Mouse (Mus musculus) midbrain, postnatal 0 days (tissue): Measurements from ENCODE around the gene Fbxw7. TPM values are rescaled to one million over a fixed set of nuclear protein-coding genes. Genes with fewer than 3 reads are reported as not detected.

Experiments
- ATAC-seq: fragments of 200-750 bp; cut with Nextera tagmentation; 2 replicates; pipeline ENCODE4 v1.8.0; 2017; ENCODE audit warnings: moderate number of reproducible peaks, mild to moderate bottlenecking, moderate TSS enrichment, moderate library complexity; ENCODE audit not compliant: low FRiP score
- DNase-seq: peaks from one replicate; pipeline ENCODE4 v3.0.0-alpha.2; 2015; ENCODE audit warnings: low spot score
- H3K27ac ChIP-seq: fragments of 300-500 bp; sonication (generic); 2 replicates; pipeline ENCODE4 v1.5.1; 2014; ENCODE audit warnings: low read depth, mild to moderate bottlenecking, low read length, mixed read lengths
- H3K27me3 ChIP-seq: fragments of 300-500 bp; sonication (generic); 2 replicates; pipeline ENCODE4 v1.6.1; 2014; ENCODE audit warnings: low read length, control low read depth, mixed read lengths; ENCODE audit not compliant: insufficient read depth
- H3K36me3 ChIP-seq: fragments of 300-500 bp; sonication (generic); 2 replicates; pipeline ENCODE4 v1.6.1; 2014; ENCODE audit warnings: low read length, control low read depth, mixed read lengths; ENCODE audit not compliant: insufficient read depth
- H3K4me1 ChIP-seq: fragments of 300-500 bp; sonication (generic); 2 replicates; pipeline ENCODE4 v1.6.1; 2014; ENCODE audit warnings: mild to moderate bottlenecking, control low read depth, antibody characterized with exemption, low read length, mixed read lengths; ENCODE audit not compliant: insufficient read depth
- H3K4me2 ChIP-seq: fragments of 300-500 bp; sonication (generic); 2 replicates; pipeline ENCODE4 v1.6.1; 2014; ENCODE audit warnings: low read depth, mild to moderate bottlenecking, low read length, mixed read lengths; ENCODE audit not compliant: poor library complexity, severe bottlenecking
- H3K4me3 ChIP-seq: fragments of 300-500 bp; sonication (generic); 2 replicates; pipeline ENCODE4 v1.5.1; 2014; ENCODE audit warnings: low read depth, mild to moderate bottlenecking, low read length, moderate library complexity
- H3K9ac ChIP-seq: fragments of 300-500 bp; sonication (generic); replicated peaks from 2 replicates; pipeline ENCODE4 v1.6.1; 2014; ENCODE audit warnings: mild to moderate bottlenecking, low read length, moderate library complexity, mixed read lengths; ENCODE audit not compliant: poor library complexity, severe bottlenecking
- H3K9me3 ChIP-seq: fragments of 300-500 bp; sonication (generic); 2 replicates; pipeline ENCODE4 v1.6.1; 2016; ENCODE audit warnings: low read length, control low read depth
- CTCF ChIP-seq: IDR thresholded peaks from 2 replicates; pipeline ENCODE4 v1.5.1; 2016; ENCODE audit warnings: antibody characterized with exemption, mild to moderate bottlenecking
- WGBS: fragments of 180-500 bp; shearing (Covaris S2); extraction: QIAGEN DNeasy Blood & Tissue Kit; methylation state at CpG from one replicate; pipeline ENCODE4 v1.1.7; 2014; 5-methylcytosine and 5-hydroxymethylcytosine counted together
- polyA plus RNA-seq: library from polyadenylated mRNA; unstranded; fragments of >200 nt; fragmentation: Nextera tagmentation; extraction: Ambion mirVana; gene quantifications from 2 replicates; pipeline ENCODE4 v1.2.1, GENCODE M21; 2015
- total RNA-seq: library from RNA; depleted of rRNA; stranded (reverse); fragments of >200 nt; gene quantifications from 2 replicates; pipeline ENCODE4 v1.2.3, GENCODE M21; 2014

Fbxw7 gene
- total and polyA plus RNA-seq, 2 experiments from 2014 or later = 34.4 to 46.9 TPM

GRCm38 (mm10) chr3:84926140-84926539 is 111.1 kb downstream of the Fbxw7 start:
- no peak for ATAC-seq
- Histone ChIP-seq H3K27me3 (no peaks in the 10 kb centered on the region), H3K27ac (no peak overlapping the region), H3K4me1 (no peaks in the 10 kb centered on the region), H3K9me3 (no peaks in the 10 kb centered on the region), H3K4me3 (no peak overlapping the region), H3K36me3 (no peaks in the 10 kb centered on the region), H3K9ac (no peak overlapping the region), H3K4me2 (no peak overlapping the region)
- TF ChIP-seq CTCF = no peak
- WGBS = 88% methylated on average over 5 of the region's 5 CpGs
- DNase-seq = no peak

- no peak for TF ChIP-seq CTCF
- ATAC-seq (no peak), DNase-seq (no peak)
- no peak overlapping the region for H3K4me3 ChIP-seq
- no peak overlapping the region for H3K4me2 ChIP-seq
- no peak overlapping the region for H3K27ac ChIP-seq
- WGBS = 85% methylated on average over 8 of the region's 8 CpGs
- H3K36me3 ChIP-seq = no peaks in the 10 kb centered on the region
- H3K4me1 ChIP-seq = no peaks in the 10 kb centered on the region
- H3K9me3 ChIP-seq = no peaks in the 10 kb centered on the region
- no peaks in the 10 kb centered on the region for H3K27me3 ChIP-seq
- no peak overlapping the region for H3K9ac ChIP-seq
Observed at GRCm38 (mm10) chr3:84927168-84927794, 112.2 kb downstream of the Fbxw7 start.

GRCm38 (mm10) chr3:84927901-84928300 is 112.8 kb downstream of the Fbxw7 start:
- WGBS = 84% methylated on average over 2 of the region's 2 CpGs
- TF ChIP-seq CTCF = no peak
- no peak overlapping the region for H3K9ac ChIP-seq
- no peak overlapping the region for H3K27ac ChIP-seq
- no peaks in the 10 kb centered on the region for H3K9me3 ChIP-seq
- H3K27me3 ChIP-seq = no peaks in the 10 kb centered on the region
- H3K36me3 ChIP-seq = no peaks in the 10 kb centered on the region
- ATAC-seq (no peak), DNase-seq (no peak)
- H3K4me2 ChIP-seq = no peak overlapping the region
- no peaks in the 10 kb centered on the region for H3K4me1 ChIP-seq
- no peak overlapping the region for H3K4me3 ChIP-seq

GRCm38 (mm10) chr3:84929171-84929570 is 114.1 kb downstream of the Fbxw7 start:
- Histone ChIP-seq H3K27me3 (no peaks in the 10 kb centered on the region), H3K4me3 (no peak overlapping the region), H3K9me3 (no peaks in the 10 kb centered on the region), H3K9ac (no peak overlapping the region), H3K27ac (no peak overlapping the region), H3K4me2 (no peak overlapping the region), H3K36me3 (no peaks in the 10 kb centered on the region), H3K4me1 (no peaks in the 10 kb centered on the region)
- DNase-seq (no peak), ATAC-seq (no peak)
- 90% methylated on average over 3 of the region's 3 CpGs for WGBS
- no peak for TF ChIP-seq CTCF

GRCm38 (mm10) chr3:84930683-84931082 is 115.6 kb downstream of the Fbxw7 start:
- no peaks in the 10 kb centered on the region for H3K4me1 ChIP-seq
- 87% methylated on average over 3 of the region's 3 CpGs for WGBS
- DNase-seq = no peak

GRCm38 (mm10) chr3:84935729-84936128 is 120.7 kb downstream of the Fbxw7 start:
- Histone ChIP-seq H3K9ac (no peak overlapping the region), H3K9me3 (no peaks in the 10 kb centered on the region), H3K4me3 (no peak overlapping the region), H3K4me2 (no peak overlapping the region), H3K4me1 (peaks cover 6% of the 10 kb centered on the region; the same call in 1 of the 2 replicates), H3K27ac (no peak overlapping the region), H3K27me3 (no peaks in the 10 kb centered on the region), H3K36me3 (no peaks in the 10 kb centered on the region)
- no peak for TF ChIP-seq CTCF
- WGBS = 81% methylated on average over 1 of the region's 1 CpGs
- DNase-seq (no peak), ATAC-seq (no peak)

More at GRCm38 (mm10) chr3:84930683-84931082, 115.6 kb downstream of the Fbxw7 start:
- Histone ChIP-seq H3K4me3 (no peak overlapping the region), H3K9ac (no peak overlapping the region), H3K4me2 (no peak overlapping the region), H3K27ac (no peak overlapping the region), H3K27me3 (no peaks in the 10 kb centered on the region), H3K36me3 (no peaks in the 10 kb centered on the region), H3K9me3 (no peaks in the 10 kb centered on the region)
- no peak for ATAC-seq
- TF ChIP-seq CTCF = no peak
